Mouse (Mus musculus) CD4-positive, CD25-positive, alpha-beta regulatory T cell, adult 9 weeks (primary cell): Measurements from ENCODE around the gene Morf4l1. TPM values are rescaled to one million over a fixed set of nuclear protein-coding genes. Genes with fewer than 3 reads are reported as not detected.

Source experiments
- polyA plus RNA-seq: library from polyadenylated mRNA; unstranded; fragments of 100-300 nt; shearing (Covaris generic); gene quantifications from one replicate; pipeline ENCODE4 v1.2.1, GENCODE M21; 2017

The Morf4l1 gene
- polyA plus RNA-seq, result 357 TPM

GRCm38 (mm10) chr9:90114567-90115307 lies at the start of gene Morf4l1:
TSS of gene Morf4l1 (minus strand) at chr9:90114774.

GRCm38 (mm10) chr9:90162926-90163748 lies 48.6 kb upstream of the Morf4l1 start, which contains the start of gene Adamts7:
TSS of gene Adamts7 (plus strand) at chr9:90163069.

GRCm38 (mm10) chr9:90053852-90054251 lies 60.7 kb downstream of the Morf4l1 start, which contains the start of gene Ctsh:
TSS of gene Ctsh (plus strand) at chr9:90054152.

Other genes with a start within 250 kb of the Morf4l1 start
- not detected for gene Rasgrf1, start 204.9 kb downstream of the Morf4l1 start, polyA plus RNA-seq
- 3.8 TPM for gene Ctsh, start 60.6 kb downstream of the Morf4l1 start, polyA plus RNA-seq
- 0.05 TPM for gene Adamts7, start 48.3 kb upstream of the Morf4l1 start, polyA plus RNA-seq
- gene Tbc1d2b, start 156.0 kb upstream of the Morf4l1 start, polyA plus RNA-seq, result 14.9 TPM